Mouse (Mus musculus) cerebellum, postnatal 4 days (tissue): ENCODE measurements around the gene Slc12a8.

ENCODE experiments used
- DNase-seq, 2 experiments: peaks; one replicate each; pipeline ENCODE4 v3.0.0; 2022; ENCODE audit warnings: low spot score in 2 of 2, mixed read lengths in 1 of 2

The Slc12a8 gene

DNA sequence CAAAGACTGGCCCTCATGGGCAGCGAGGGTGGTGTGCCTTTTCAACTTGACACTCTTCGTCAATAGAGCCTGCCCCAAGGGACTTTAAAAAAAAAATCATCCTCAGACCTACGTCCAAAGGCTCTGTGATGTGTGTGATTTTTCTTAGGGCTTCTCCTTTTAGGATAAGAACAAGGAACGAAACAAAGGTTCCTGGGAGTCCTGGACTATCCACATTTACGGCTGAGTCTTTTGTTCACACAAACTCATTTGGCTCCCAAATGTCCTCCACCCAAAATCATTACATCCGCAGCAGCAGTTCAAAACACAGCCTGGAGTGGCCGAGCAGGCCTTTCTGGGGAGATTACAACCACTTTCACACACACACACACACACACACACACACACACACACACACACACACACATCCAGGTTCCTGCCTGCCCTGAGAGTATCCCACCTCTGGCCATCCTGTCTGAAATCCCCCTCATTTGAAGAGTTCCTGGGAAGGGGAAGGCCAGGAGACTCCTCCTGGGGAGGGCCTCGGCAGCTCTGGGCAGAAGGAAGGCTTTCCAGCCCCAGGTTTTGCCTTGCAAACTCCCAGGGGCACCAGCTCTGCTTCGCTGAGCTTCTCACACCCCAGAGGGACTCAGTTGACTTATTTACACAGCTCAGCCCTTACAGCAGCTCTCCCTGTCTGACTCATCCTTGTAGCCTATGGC, 180.6 kb downstream of the Slc12a8 start:
- DNase-seq = no peak

DNA sequence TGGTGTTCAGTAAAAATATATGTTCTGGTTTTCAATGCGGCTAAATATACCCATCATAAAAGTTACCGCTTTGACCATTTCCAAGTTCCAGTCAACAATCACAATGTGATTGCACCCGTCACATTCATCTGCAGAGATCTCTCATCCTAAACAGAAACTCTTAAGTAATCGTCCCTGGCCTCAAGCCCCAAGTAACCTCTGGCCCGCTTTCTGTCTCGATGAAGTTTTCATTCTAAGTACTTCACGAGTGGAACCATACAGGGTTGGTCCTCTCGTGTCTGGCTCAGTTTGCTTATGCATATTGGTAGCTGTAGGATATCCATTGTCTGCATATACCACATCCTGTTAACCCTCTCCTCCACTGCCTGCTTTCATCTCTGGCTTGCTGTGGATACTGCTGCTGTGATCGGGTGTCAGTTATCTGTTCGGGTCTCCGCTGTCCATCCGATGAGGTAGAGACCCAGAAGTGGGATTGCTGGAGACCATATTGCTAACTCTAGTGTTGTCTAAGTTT, 181.2 kb downstream of the Slc12a8 start:
- no peak for DNase-seq

DNA sequence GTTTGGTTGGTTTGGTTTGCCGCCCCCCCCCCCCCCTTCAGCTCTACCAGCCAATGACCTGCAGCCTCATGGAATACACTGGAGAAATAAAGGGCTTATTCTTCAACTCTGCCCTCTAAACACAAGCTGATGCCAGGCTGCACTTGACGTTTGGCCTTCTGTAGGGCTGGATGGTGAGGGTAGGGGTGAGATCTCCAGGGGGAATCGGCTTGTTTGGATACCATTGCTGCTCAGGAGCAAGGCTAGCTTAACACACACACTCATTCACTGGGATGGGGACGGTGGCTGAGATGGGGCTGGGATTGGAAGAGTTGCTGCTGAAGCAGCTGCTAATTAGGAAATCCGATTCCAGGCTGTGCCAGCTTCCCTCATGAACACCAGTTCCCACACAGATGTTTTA, 183.5 kb downstream of the Slc12a8 start:
- DNase-seq = no peak

- DNase-seq = no peak
Observed at GRCm38 (mm10) chr16:33701872-33702271, 184.7 kb downstream of the Slc12a8 start.

GRCm38 (mm10) chr16:33704289-33704688, 187.2 kb downstream of the Slc12a8 start:
- no peak for DNase-seq

GRCm38 (mm10) chr16:33705258-33705657, 188.1 kb downstream of the Slc12a8 start:
- no peak for DNase-seq

GRCm38 (mm10) chr16:33706111-33706890, 189.2 kb downstream of the Slc12a8 start:
- DNase-seq = no peak

DNA sequence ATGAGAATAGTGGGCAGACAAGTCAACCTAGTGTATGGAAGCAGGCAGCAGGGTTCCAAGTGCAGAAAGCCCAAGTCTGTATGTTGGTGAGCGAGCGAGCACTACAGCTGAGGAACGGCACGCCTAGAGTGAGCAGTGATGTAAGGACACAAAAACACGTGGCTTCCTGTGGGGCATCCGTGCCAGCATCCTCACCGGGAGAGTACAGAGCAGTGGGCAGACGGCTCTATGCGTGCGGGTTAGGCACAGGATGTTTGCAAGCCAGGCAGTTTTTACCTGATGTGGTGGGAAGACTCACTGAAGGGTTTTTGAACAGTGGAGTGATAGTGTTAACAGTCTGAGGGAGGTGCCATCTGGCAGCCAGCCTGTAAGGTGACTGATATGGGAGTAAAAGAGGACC, 190.9 kb downstream of the Slc12a8 start:
- no peak for DNase-seq

- DNase-seq = no peak
Observed at GRCm38 (mm10) chr16:33708585-33709397, 191.7 kb downstream of the Slc12a8 start.
